Mouse (Mus musculus): Measurements from ENCODE around the gene Nfatc3.

DNA sequence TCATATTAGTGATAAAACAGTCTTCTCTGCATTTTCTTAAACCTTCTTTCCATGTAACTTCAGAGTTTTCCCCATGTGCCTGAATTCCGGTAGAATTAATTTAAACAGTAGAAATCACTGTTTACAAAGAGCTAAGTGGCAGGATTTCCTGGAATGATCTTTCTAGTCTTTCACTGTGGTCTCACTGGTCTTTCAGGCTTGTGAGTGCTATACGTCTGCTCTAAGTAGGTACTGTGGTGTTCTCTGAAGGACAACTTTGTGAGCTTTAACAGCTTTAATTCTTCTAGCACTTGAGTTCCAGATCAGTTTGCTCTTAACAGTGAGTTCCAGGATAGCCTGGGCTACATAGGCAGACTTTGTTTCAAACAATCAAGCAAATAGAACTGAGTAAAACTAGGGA lies 119.8 kb downstream of the Nfatc3 start:
- TF ChIP-seq CTCF (IDR thresholded peaks at IDR 0.05; ENCODE audit: low read depth) = no peak
- TF ChIP-seq EP300 (optimal IDR thresholded peaks at IDR 0.05) = no peak

All from stomach, postnatal 0 days (tissue).